Mouse (Mus musculus): ENCODE data around the gene Bricd5. TPM values are rescaled to one million over a fixed set of nuclear protein-coding genes. Genes with fewer than 3 reads are reported as not detected.

Gene Bricd5
- polyA plus RNA-seq, 1 experiment from 2014 or later: 1.6 TPM

DNA sequence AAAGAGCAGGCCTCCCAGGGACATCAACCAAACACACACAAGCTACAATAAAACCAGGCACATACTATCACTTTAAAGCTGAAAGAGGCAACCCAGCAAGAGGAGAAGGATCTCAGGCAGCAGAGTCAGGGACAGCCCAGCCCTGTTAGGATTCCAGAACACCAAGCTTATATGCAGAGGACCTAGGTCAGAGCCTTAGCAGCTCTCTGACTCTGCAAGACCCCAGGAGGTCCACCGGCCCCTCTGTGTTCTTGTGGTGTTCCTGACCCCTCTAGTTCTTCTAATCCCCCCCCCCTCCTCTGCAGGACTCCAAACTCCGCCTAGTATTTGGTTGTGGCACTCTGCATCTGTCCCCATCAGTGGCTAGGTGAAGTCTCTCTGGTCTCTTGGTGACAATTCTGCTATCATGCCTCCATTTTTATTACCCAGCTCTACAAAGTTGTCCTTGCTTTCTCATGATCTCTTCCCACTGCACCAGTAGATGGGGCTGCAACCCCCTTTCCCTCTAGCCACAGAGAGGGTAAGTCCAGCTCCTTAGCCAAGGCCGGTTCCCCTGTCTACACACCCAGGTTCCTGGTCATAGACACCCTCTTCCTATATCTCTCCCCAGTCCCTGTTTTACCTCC lies 6.6 kb downstream of the Bricd5 start:
- Histone ChIP-seq H3K9ac (ENCODE audit: low read depth, low read length) (no peak overlapping the region), H3K27ac (no peak overlapping the region), H3K4me2 (ENCODE audit: low read length) (no peak overlapping the region), H3K36me3 (ENCODE audit: insufficient read depth, low read length) (peaks cover 19% of the 10 kb centered on the region), H3K4me3 (replicated peaks; ENCODE audit: low read depth, low read length) (no peak overlapping the region), H3K4me1 (replicated peaks; ENCODE audit: insufficient read depth, low read length) (peaks cover 7% of the 10 kb centered on the region), H3K9me3 (replicated peaks; ENCODE audit: low read length) (no peaks in the 10 kb centered on the region), H3K27me3 (ENCODE audit: insufficient read depth, low read length) (no peaks in the 10 kb centered on the region)
- DNase-seq (ENCODE audit: low spot score) (peak; percentile 48), ATAC-seq (replicated peaks; ENCODE audit: low FRiP score, low read depth) (no peak)
- peak; percentile 59 for TF ChIP-seq CTCF (IDR thresholded peaks at IDR 0.05; ENCODE audit: low read depth)
- WGBS: 44% methylated on average over 3 of the region's 3 CpGs

DNA sequence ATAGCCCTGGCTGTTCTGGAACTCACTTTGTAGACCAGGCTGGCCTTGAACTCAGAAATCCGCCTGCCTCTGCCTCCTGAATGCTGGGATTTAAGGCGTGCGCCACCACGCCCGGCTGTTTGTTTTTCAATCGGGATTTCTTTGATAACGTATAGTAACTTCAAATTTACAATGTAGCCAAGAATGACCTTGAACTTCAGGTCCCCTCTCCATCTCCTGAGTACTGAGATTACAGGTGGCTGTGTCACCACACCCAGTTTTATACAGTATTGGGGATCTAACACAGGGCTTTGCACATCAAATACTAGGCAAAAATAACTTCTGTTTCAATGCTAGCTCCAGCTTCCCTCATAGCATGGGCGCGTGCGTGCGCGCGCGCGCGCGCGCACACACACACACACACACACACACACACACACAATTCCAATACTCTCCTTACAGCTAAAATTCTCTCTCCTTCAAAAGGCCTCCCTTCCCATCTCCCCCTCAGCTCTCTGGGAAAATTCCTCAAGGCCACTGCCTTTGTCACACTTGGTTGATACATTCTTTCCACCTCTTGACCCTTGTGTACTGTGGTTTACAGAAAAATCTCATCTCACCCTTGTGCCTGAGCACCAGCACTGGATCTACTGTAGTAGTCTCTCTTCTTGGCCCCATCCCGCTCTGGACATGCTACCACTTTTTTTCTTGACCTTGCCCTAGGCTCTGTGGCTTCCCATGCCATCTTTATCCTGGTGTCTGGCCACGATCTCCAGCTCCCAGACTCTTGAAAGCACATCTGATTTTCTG lies 7.5 kb downstream of the Bricd5 start:
- DNase-seq (ENCODE audit: low spot score) (no peak), ATAC-seq (replicated peaks; ENCODE audit: low FRiP score, low read depth) (no peak)
- no peak overlapping the region for H3K27ac ChIP-seq
- no peaks in the 10 kb centered on the region for H3K9me3 ChIP-seq (replicated peaks; ENCODE audit: low read length)
- no peak overlapping the region for H3K4me3 ChIP-seq (replicated peaks; ENCODE audit: low read depth, low read length)
- no peak overlapping the region for H3K4me2 ChIP-seq (ENCODE audit: low read length)
- 0 out of 2 replicates have a peak, but pooled peaks cover 10% of the 10 kb centered on the region for H3K36me3 ChIP-seq (ENCODE audit: insufficient read depth, low read length)
- 94% methylated on average over 20 of the region's 20 CpGs for WGBS
- peaks cover 7% of the 10 kb centered on the region for H3K4me1 ChIP-seq (replicated peaks; ENCODE audit: insufficient read depth, low read length)
- no peak for TF ChIP-seq CTCF (IDR thresholded peaks at IDR 0.05; ENCODE audit: low read depth)
- no peak overlapping the region for H3K9ac ChIP-seq (ENCODE audit: low read depth, low read length)
- H3K27me3 ChIP-seq (ENCODE audit: insufficient read depth, low read length): no peaks in the 10 kb centered on the region

DNA sequence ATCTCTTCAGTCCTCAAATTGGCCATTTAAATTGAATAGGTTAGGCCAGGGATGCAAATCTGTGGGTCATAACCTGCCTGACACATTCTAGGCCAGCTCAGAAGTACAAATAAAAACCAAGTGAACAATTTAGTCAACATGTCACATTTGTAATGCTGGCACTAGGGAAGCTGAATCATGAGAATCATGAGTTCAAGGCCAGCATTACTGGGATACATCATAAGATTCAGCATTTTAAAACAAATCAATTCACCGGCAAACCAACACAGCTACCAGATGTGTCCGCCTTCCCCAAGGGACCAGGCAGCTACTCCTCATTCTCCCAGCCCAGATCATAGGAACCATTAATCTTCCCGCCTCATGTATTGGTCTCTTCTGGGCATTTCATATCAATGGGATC lies 9.8 kb downstream of the Bricd5 start:
- Histone ChIP-seq H3K4me2 (ENCODE audit: low read length) (no peak overlapping the region), H3K4me1 (replicated peaks; ENCODE audit: insufficient read depth, low read length) (no peaks in the 10 kb centered on the region), H3K36me3 (ENCODE audit: insufficient read depth, low read length) (no peaks in the 10 kb centered on the region), H3K27me3 (ENCODE audit: insufficient read depth, low read length) (no peaks in the 10 kb centered on the region), H3K27ac (no peak overlapping the region), H3K9ac (ENCODE audit: low read depth, low read length) (no peak overlapping the region), H3K4me3 (replicated peaks; ENCODE audit: low read depth, low read length) (no peak overlapping the region), H3K9me3 (replicated peaks; ENCODE audit: low read length) (no peaks in the 10 kb centered on the region)
- DNase-seq (ENCODE audit: low spot score) (no peak), ATAC-seq (replicated peaks; ENCODE audit: low FRiP score, low read depth) (no peak)
- WGBS: 89% methylated on average over 3 of the region's 3 CpGs
- no peak for TF ChIP-seq CTCF (IDR thresholded peaks at IDR 0.05; ENCODE audit: low read depth)

- H3K4me1 ChIP-seq (replicated peaks; ENCODE audit: insufficient read depth, low read length): no peaks in the 10 kb centered on the region; the same call in 1 of the 2 replicates
- no peaks in the 10 kb centered on the region for H3K27me3 ChIP-seq (ENCODE audit: insufficient read depth, low read length)
- no peak overlapping the region for H3K27ac ChIP-seq
- TF ChIP-seq CTCF (IDR thresholded peaks at IDR 0.05; ENCODE audit: low read depth): no peak
- no peaks in the 10 kb centered on the region for H3K9me3 ChIP-seq (replicated peaks; ENCODE audit: low read length)
- DNase-seq (ENCODE audit: low spot score) (no peak), ATAC-seq (replicated peaks; ENCODE audit: low FRiP score, low read depth) (no peak)
- H3K9ac ChIP-seq (ENCODE audit: low read depth, low read length): no peak overlapping the region
- no peaks in the 10 kb centered on the region for H3K36me3 ChIP-seq (ENCODE audit: insufficient read depth, low read length)
- no peak overlapping the region for H3K4me3 ChIP-seq (replicated peaks; ENCODE audit: low read depth, low read length)
- H3K4me2 ChIP-seq (ENCODE audit: low read length): no peak overlapping the region
- 46% methylated on average over 11 of the region's 11 CpGs for WGBS
These were observed 11.6 kb downstream of the Bricd5 start for GRCm38 (mm10) chr17:24485090-24485860.

DNA sequence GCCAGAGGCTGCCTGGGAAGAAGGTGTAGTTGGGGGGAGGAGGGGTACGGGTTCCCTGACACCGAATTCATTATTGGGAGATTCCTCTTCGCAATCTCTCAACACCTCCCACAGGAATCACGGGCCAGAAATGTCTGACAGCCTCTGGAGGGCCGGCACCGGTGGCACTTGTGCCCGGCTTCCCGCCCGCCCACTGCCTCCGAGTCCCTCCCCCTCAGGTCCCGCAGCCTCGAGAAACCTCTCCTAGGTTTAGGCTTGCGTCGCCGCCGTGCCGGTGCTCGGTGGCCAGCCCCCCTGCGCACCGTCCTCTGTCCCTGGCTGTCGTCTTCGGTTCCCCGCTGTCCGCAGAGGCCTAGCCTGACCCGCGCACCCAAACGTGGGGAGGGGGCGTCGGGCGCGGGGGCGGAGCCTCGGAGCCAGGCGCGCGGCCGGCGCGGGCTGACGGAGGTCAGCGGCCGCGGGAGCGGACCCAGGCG lies 14.5 kb downstream of the Bricd5 start, which contains the start of gene Caskin1:
Caskin1 (plus strand) TSS at position 416 of the 476 bp plus-strand sequence.
- peak; percentile 53 for ATAC-seq (replicated peaks; ENCODE audit: low FRiP score, low read depth)
- Histone ChIP-seq H3K4me3 (replicated peaks; ENCODE audit: low read depth, low read length) (peak within 1 kb of the TSS; percentile 71), H3K4me1 (replicated peaks; ENCODE audit: insufficient read depth, low read length) (no peaks in the 10 kb centered on the region; the same call in 1 of the 2 replicates), H3K27ac (0 out of 2 replicates have a peak within 1 kb of the TSS, but pooled peaks have one; percentile 36), H3K9ac (ENCODE audit: low read depth, low read length) (peak within 1 kb of the TSS; percentile 67), H3K9me3 (replicated peaks; ENCODE audit: low read length) (no peaks in the 10 kb centered on the region), H3K4me2 (ENCODE audit: low read length) (peak within 1 kb of the TSS; percentile 99), H3K36me3 (ENCODE audit: insufficient read depth, low read length) (no peaks in the 10 kb centered on the region), H3K27me3 (ENCODE audit: insufficient read depth, low read length) (no peaks in the 10 kb centered on the region)
- DNase-seq (ENCODE audit: low spot score): no peak
- 1% methylated on average over 34 of the region's 45 CpGs for WGBS
- TF ChIP-seq CTCF (IDR thresholded peaks at IDR 0.05; ENCODE audit: low read depth): no peak
